13 mouse cellular contexts compared by ENCODE assay signal in genomic region chr9:92044161-92044560, GRCm38 (mm10).
"Had no signal": no experiment of that assay in that cellular context is flagged by ENCODE, and none has a peak within 500 bp of the region (broad histone marks: within the 10 kb centered on the region; RNA-seq: fewer than 3 reads in every experiment).

No protein-coding gene starts in this region.

- H3K9ac ChIP-seq: liver, embryonic 15.5 days; lung, embryonic 14.5 days; neural tube, embryonic 13.5 days had no signal

- H3K27me3 ChIP-seq: liver, embryonic 15.5 days; neural tube, embryonic 13.5 days had no signal

- H3K27ac ChIP-seq: limb, embryonic 10.5 days; liver, embryonic 15.5 days; midbrain, embryonic 10.5 days; neural tube, embryonic 13.5 days had no signal

- H3K4me3 ChIP-seq: limb, embryonic 10.5 days; liver, embryonic 15.5 days; midbrain, embryonic 10.5 days; neural tube, embryonic 13.5 days had no signal

- H3K4me2 ChIP-seq: liver, embryonic 11.5 days; liver, embryonic 15.5 days; lung, embryonic 14.5 days; neural tube, embryonic 13.5 days had no signal

- DNase-seq: kidney, postnatal 25 days; lung, embryonic 14.5 days; lung, postnatal 10 days; lung, postnatal 4 days; midbrain, embryonic 14.5 days; retina, postnatal 1 day; right cerebral cortex, postnatal 4 days; thymus, postnatal 4 days had no signal

- H3K9me3 ChIP-seq: limb, embryonic 10.5 days; liver, embryonic 15.5 days; midbrain, embryonic 10.5 days; neural tube, embryonic 13.5 days had no signal

- H3K36me3 ChIP-seq: limb, embryonic 10.5 days; liver, embryonic 15.5 days; midbrain, embryonic 10.5 days; neural tube, embryonic 13.5 days had no signal

- H3K4me1 ChIP-seq: limb, embryonic 10.5 days; liver, embryonic 15.5 days; midbrain, embryonic 10.5 days; neural tube, embryonic 13.5 days had no signal
